Mouse (Mus musculus): ENCODE measurements around the gene Nup214.

DNA sequence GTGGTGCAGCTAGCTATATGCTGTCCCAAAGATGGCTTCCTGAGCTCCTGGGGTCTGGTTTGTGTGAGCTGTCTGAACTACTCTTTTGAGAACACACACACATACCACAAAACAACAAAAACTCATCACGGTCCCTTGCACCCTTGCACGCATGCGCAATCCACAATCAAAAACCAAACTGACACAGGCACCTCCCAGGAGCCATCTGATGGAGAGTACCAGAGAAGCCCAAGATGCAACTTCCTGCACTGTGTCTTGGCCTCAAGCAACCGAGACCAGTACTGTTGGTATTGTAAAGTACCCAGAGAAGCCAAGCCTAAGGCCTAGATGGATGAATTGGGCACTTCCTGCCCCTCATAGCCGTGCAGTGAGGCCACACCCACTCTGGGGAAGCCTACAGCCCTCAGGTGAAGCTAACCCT is 91.1 kb downstream of the Nup214 start:
- no peak for TF ChIP-seq POLR2A (IDR thresholded peaks at IDR 0.05; ENCODE audit: borderline replicate concordance, insufficient read depth, low read length)
- no peak for TF ChIP-seq CTCF (IDR thresholded peaks at IDR 0.05; ENCODE audit: borderline replicate concordance, insufficient read depth, low read depth, low read length)
